Mouse (Mus musculus): Measurements from ENCODE around the gene Sord. TPM values are rescaled to one million over a fixed set of nuclear protein-coding genes. Genes with fewer than 3 reads are reported as not detected.

Sord gene
- polyA plus RNA-seq, 1 experiment from 2014 or later = 49.9 TPM

- no peaks in the 10 kb centered on the region for H3K9me3 ChIP-seq
- peaks cover 13% of the 10 kb centered on the region for H3K4me1 ChIP-seq
- no peak overlapping the region for H3K4me2 ChIP-seq
- ATAC-seq (ENCODE audit: insufficient read depth, low FRiP score, low read depth) = no peak
- no peak overlapping the region for H3K4me3 ChIP-seq (replicated peaks)
- H3K27me3 ChIP-seq (replicated peaks) = peaks cover 61% of the 10 kb centered on the region
- H3K27ac ChIP-seq = no peak overlapping the region
- H3K36me3 ChIP-seq = no peaks in the 10 kb centered on the region
- 34% methylated on average over 3 of the region's 3 CpGs for WGBS
- H3K9ac ChIP-seq = no peak overlapping the region
Observed at GRCm38 (mm10) chr2:122309647-122310046, 75.1 kb downstream of the Sord start.

- peaks cover 50% of the 10 kb centered on the region for H3K27me3 ChIP-seq (replicated peaks)
- peaks cover 13% of the 10 kb centered on the region for H3K4me1 ChIP-seq
- H3K9me3 ChIP-seq = no peaks in the 10 kb centered on the region
- 47% methylated on average over 2 of the region's 2 CpGs for WGBS
- H3K4me3 ChIP-seq (replicated peaks) = no peak overlapping the region
- H3K9ac ChIP-seq = no peak overlapping the region
- no peak overlapping the region for H3K27ac ChIP-seq
- H3K4me2 ChIP-seq = no peak overlapping the region
- no peak for ATAC-seq (ENCODE audit: insufficient read depth, low FRiP score, low read depth)
- no peaks in the 10 kb centered on the region for H3K36me3 ChIP-seq
Observed at GRCm38 (mm10) chr2:122311561-122311960, 77.0 kb downstream of the Sord start.

GRCm38 (mm10) chr2:122312722-122313417 is 78.3 kb downstream of the Sord start:
- no peak; the same call in 1 of the 2 replicates for ATAC-seq (ENCODE audit: insufficient read depth, low FRiP score, low read depth)
- H3K36me3 ChIP-seq = no peaks in the 10 kb centered on the region
- H3K9me3 ChIP-seq = no peaks in the 10 kb centered on the region
- no peak overlapping the region for H3K9ac ChIP-seq
- peak overlapping the region; percentile 54 for H3K4me2 ChIP-seq
- peak overlapping the region; percentile 35 for H3K4me3 ChIP-seq (replicated peaks)
- no peak overlapping the region for H3K27ac ChIP-seq
- H3K27me3 ChIP-seq (replicated peaks) = peaks cover 48% of the 10 kb centered on the region
- WGBS = 4% methylated on average over 27 of the region's 27 CpGs
- H3K4me1 ChIP-seq = peaks cover 13% of the 10 kb centered on the region

- no peak within 1 kb of the TSS for H3K9ac ChIP-seq
- no peak within 1 kb of the TSS for H3K27ac ChIP-seq
- H3K9me3 ChIP-seq = no peaks in the 10 kb centered on the region
- H3K27me3 ChIP-seq (replicated peaks) = peaks cover 48% of the 10 kb centered on the region
- WGBS = 3% methylated on average over 24 of the region's 24 CpGs
- H3K4me3 ChIP-seq (replicated peaks) = peak within 1 kb of the TSS; percentile 35
- peak; percentile 27; the same call in 1 of the 2 replicates for ATAC-seq (ENCODE audit: insufficient read depth, low FRiP score, low read depth)
- peaks cover 13% of the 10 kb centered on the region for H3K4me1 ChIP-seq
- H3K4me2 ChIP-seq = peak within 1 kb of the TSS; percentile 54
- no peaks in the 10 kb centered on the region for H3K36me3 ChIP-seq
Observed at GRCm38 (mm10) chr2:122313536-122313935, 79.0 kb downstream of the Sord start, which contains the start of gene Duoxa1. Duoxa1 (minus strand) TSS chr2:122313730.

Other genes with a start within 250 kb of the Sord start
- 11.4 and 12.1 TPM in 2 replicates for gene Eif3j1, start 206.2 kb upstream of the Sord start, polyA plus RNA-seq (2015; fragmentation: Nextera tagmentation; extraction: Ambion mirVana)
- gene Spg11, start 116.4 kb upstream of the Sord start, polyA plus RNA-seq (2015; fragmentation: Nextera tagmentation; extraction: Ambion mirVana) = 7.7 and 9.9 TPM in 2 replicates
- 338 and 449 TPM in 2 replicates for gene B2m, start 87.1 kb upstream of the Sord start, polyA plus RNA-seq (2015; fragmentation: Nextera tagmentation; extraction: Ambion mirVana)
- not detected in 2 replicates for gene Trim69, start 74.0 kb upstream of the Sord start, polyA plus RNA-seq (2015; fragmentation: Nextera tagmentation; extraction: Ambion mirVana)
- not detected in 2 replicates for gene Patl2, start 48.6 kb upstream of the Sord start, polyA plus RNA-seq (2015; fragmentation: Nextera tagmentation; extraction: Ambion mirVana)
- gene Terb2, start 48.5 kb upstream of the Sord start, polyA plus RNA-seq (2015; fragmentation: Nextera tagmentation; extraction: Ambion mirVana) = not detected in 2 replicates
- gene Duox2, start 63.7 kb downstream of the Sord start, polyA plus RNA-seq (2015; fragmentation: Nextera tagmentation; extraction: Ambion mirVana) = 0.15 and 0.35 TPM in 2 replicates
- gene Duoxa2, start 64.2 kb downstream of the Sord start, polyA plus RNA-seq (2015; fragmentation: Nextera tagmentation; extraction: Ambion mirVana) = 0.59 and 0.87 TPM in 2 replicates
- gene Duoxa1, start 79.0 kb downstream of the Sord start, polyA plus RNA-seq (2015; fragmentation: Nextera tagmentation; extraction: Ambion mirVana) = 3.1 and 6.1 TPM in 2 replicates
- gene Duox1, start 80.9 kb downstream of the Sord start, polyA plus RNA-seq (2015; fragmentation: Nextera tagmentation; extraction: Ambion mirVana) = 1.0 and 2.0 TPM in 2 replicates
- 2.3 and 2.6 TPM in 2 replicates for gene Shf, start 134.4 kb downstream of the Sord start, polyA plus RNA-seq (2015; fragmentation: Nextera tagmentation; extraction: Ambion mirVana)
- 14.3 and 20.0 TPM in 2 replicates for gene Slc28a2, start 191.7 kb downstream of the Sord start, polyA plus RNA-seq (2015; fragmentation: Nextera tagmentation; extraction: Ambion mirVana)